Mouse (Mus musculus): ENCODE data around the gene Nectin3.

DNA sequence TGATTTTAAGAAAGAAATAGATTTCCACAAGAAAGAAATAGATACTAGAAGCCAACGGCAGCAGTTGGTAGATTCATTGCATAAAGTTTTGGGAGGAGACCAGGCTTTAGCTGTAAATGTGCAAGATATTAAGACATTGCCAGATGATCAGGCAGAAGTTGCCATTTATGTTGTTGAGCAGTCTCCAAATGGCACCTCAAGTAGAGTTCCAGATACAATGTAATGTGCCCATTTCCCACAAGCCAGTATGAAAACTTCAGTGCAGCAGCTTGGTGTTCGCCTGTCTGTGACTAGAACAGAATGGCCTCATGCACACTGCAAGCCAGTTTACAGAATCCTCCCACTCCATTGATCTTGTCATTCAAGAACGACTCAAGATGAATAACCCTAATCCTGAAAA is 39.8 kb upstream of the Nectin3 start:
- TF ChIP-seq POLR2A (IDR thresholded peaks at IDR 0.05; ENCODE audit: insufficient read depth, low read depth, low read length) (no peak), CTCF (IDR thresholded peaks at IDR 0.05; ENCODE audit: insufficient read depth, low read depth, low read length) (no peak)

All from olfactory bulb, adult 2 months (tissue).